Mouse (Mus musculus): ENCODE data around the gene Prim1. TPM values are rescaled to one million over a fixed set of nuclear protein-coding genes. Genes with fewer than 3 reads are reported as not detected.

Gene Prim1
- polyA plus RNA-seq, 1 experiment from 2014 or later, result 107 TPM

DNA sequence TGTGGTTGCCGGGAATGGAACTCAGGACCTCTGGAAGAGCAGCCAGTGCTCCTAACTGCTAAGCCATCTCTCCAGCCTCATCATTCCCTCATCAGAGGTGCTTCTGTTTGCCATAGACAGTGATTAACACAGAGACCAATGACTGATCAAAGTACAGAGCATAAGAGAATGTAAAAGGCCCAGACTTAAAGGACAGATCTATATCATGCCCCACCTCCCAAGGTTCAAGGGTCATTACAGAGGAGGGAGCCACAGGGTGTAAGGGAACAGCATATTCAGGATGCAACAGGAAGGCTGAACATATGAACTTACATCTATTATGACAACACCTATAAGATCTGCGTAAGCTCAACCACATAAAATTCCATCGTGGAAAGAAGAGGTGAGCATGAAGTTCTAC, 18.3 kb upstream of the Prim1 start:
- no peak for DNase-seq (ENCODE audit: low spot score, missing footprints)
- Histone ChIP-seq H3K36me3 (ENCODE audit: control insufficient read depth, insufficient read depth, low read length) (no peaks in the 10 kb centered on the region), H3K27me3 (ENCODE audit: control insufficient read depth, insufficient read depth, low read length) (no peaks in the 10 kb centered on the region), H3K27ac (ENCODE audit: low read depth, low read length) (no peak overlapping the region), H3K9me3 (ENCODE audit: control insufficient read depth, low read length) (no peaks in the 10 kb centered on the region), H3K4me3 (ENCODE audit: low read depth, low read length) (no peak overlapping the region), H3K4me1 (ENCODE audit: control insufficient read depth, insufficient read depth, low read length) (no peaks in the 10 kb centered on the region), H3K9ac (ENCODE audit: low read length) (no peak overlapping the region), H3K4me2 (no peak overlapping the region)
- 90% methylated on average over 3 of the region's 3 CpGs for WGBS
- no peak for ATAC-seq (ENCODE audit: low FRiP score)

DNA sequence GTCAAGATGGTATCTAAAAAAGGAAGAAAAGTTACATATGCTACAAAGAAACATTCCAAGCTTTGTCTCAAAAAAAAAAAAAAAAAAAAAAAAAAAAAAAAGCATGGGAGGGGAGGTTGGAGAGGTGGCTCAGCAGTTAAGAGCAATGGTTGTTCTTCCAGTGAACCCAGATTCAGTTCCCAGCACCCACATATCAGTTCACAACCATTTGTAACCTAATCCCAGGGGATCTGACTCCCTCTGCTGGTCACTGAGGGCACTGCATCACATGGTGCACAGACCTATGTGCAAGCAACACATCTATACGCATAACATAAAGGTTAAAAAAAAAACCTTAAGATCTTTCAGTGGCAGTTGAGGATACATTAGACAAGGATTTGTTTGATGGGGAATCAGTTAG, 16.7 kb upstream of the Prim1 start:
- no peak overlapping the region for H3K4me3 ChIP-seq (ENCODE audit: low read depth, low read length)
- no peaks in the 10 kb centered on the region for H3K9me3 ChIP-seq (ENCODE audit: control insufficient read depth, low read length)
- H3K36me3 ChIP-seq (ENCODE audit: control insufficient read depth, insufficient read depth, low read length), result no peaks in the 10 kb centered on the region
- DNase-seq (ENCODE audit: low spot score, missing footprints), result no peak
- no peak overlapping the region for H3K27ac ChIP-seq (ENCODE audit: low read depth, low read length)
- no peaks in the 10 kb centered on the region for H3K27me3 ChIP-seq (ENCODE audit: control insufficient read depth, insufficient read depth, low read length)
- no peak overlapping the region for H3K4me2 ChIP-seq
- H3K9ac ChIP-seq (ENCODE audit: low read length), result no peak overlapping the region
- WGBS, result 88% methylated on average over 1 of the region's 1 CpGs
- no peak for ATAC-seq (ENCODE audit: low FRiP score)
- H3K4me1 ChIP-seq (ENCODE audit: control insufficient read depth, insufficient read depth, low read length), result no peaks in the 10 kb centered on the region

DNA sequence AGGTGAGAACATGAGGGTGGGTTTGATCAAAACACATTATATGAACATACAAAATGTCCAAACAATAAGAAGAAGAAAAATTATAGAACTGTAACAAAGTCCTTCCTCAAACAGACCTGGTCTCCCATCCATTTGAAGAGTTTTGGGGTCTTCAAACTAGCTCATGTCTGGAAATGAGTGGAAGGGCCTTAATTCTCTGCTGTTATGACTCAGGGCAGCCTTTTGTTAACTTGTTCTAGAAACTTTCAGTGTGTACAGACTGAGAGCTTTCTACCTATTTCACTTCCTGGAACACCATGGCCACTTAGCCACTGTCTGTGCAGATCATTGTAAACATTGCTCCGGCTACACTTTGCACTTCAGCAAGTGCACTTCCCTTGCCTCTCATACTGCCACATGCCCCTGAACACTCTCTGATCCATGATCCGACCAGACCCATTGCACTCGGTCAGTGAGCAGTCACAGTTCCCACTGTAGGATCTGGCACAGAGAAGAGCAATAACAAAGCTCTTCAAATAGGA, 11.6 kb upstream of the Prim1 start:
- DNase-seq (ENCODE audit: low spot score, missing footprints) (no peak), ATAC-seq (ENCODE audit: low FRiP score) (no peak)
- no peaks in the 10 kb centered on the region for H3K4me1 ChIP-seq (ENCODE audit: control insufficient read depth, insufficient read depth, low read length)
- H3K9ac ChIP-seq (ENCODE audit: low read length), result no peak overlapping the region
- no peak overlapping the region for H3K27ac ChIP-seq (ENCODE audit: low read depth, low read length)
- H3K27me3 ChIP-seq (ENCODE audit: control insufficient read depth, insufficient read depth, low read length), result no peaks in the 10 kb centered on the region
- H3K9me3 ChIP-seq (ENCODE audit: control insufficient read depth, low read length), result no peaks in the 10 kb centered on the region
- no peak overlapping the region for H3K4me3 ChIP-seq (ENCODE audit: low read depth, low read length)
- no peak overlapping the region for H3K4me2 ChIP-seq
- 80% methylated on average over 3 of the region's 3 CpGs for WGBS
- H3K36me3 ChIP-seq (ENCODE audit: control insufficient read depth, insufficient read depth, low read length), result no peaks in the 10 kb centered on the region

DNA sequence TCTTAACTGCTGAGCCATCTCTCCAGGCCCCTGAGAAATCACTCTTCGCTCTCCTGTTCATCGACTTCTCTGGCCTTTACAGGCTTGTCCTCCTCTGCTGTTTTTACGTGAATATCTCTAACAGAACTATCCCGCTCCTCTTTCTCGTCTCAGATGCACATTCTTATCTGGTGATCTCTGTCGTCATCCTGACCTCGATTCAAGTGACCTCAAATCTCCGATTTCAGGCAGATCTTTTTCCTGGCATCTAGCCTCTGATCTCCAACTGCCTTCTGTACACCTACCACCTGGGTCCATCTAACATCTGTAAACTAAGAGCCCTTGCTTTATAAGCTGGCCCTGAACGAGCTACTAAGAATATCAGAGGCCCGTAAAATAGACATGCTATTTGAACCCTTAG, 10.1 kb upstream of the Prim1 start:
- Histone ChIP-seq H3K9ac (ENCODE audit: low read length) (no peak overlapping the region), H3K36me3 (ENCODE audit: control insufficient read depth, insufficient read depth, low read length) (no peaks in the 10 kb centered on the region), H3K9me3 (ENCODE audit: control insufficient read depth, low read length) (no peaks in the 10 kb centered on the region), H3K4me3 (ENCODE audit: low read depth, low read length) (no peak overlapping the region), H3K27me3 (ENCODE audit: control insufficient read depth, insufficient read depth, low read length) (no peaks in the 10 kb centered on the region), H3K27ac (ENCODE audit: low read depth, low read length) (no peak overlapping the region), H3K4me1 (ENCODE audit: control insufficient read depth, insufficient read depth, low read length) (no peaks in the 10 kb centered on the region), H3K4me2 (no peak overlapping the region)
- ATAC-seq (ENCODE audit: low FRiP score) (no peak), DNase-seq (ENCODE audit: low spot score, missing footprints) (no peak)
- WGBS, result 87% methylated on average over 10 of the region's 10 CpGs

DNA sequence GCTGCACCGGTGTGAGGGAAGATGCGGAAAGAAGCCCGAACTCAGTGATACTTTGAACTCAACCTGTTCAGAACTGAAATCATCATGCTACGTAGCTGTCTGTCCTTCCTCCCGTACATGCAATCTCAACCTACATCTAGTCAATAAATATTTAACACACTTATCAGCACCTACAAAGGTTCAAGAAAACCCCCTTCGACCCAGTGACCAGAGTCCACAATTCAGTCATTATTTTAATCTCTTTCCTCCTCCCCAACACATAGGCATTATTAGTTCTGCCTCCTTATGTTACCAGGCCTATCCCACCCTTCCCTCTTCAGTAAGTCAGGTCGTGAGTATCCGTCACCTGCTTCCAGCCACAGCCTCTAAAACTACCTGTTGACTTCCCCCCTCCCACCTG, 9.5 kb upstream of the Prim1 start:
- Histone ChIP-seq H3K27me3 (ENCODE audit: control insufficient read depth, insufficient read depth, low read length) (no peaks in the 10 kb centered on the region), H3K4me1 (ENCODE audit: control insufficient read depth, insufficient read depth, low read length) (no peaks in the 10 kb centered on the region), H3K27ac (ENCODE audit: low read depth, low read length) (no peak overlapping the region), H3K9ac (ENCODE audit: low read length) (no peak overlapping the region), H3K4me3 (ENCODE audit: low read depth, low read length) (no peak overlapping the region), H3K36me3 (ENCODE audit: control insufficient read depth, insufficient read depth, low read length) (no peaks in the 10 kb centered on the region), H3K9me3 (ENCODE audit: control insufficient read depth, low read length) (no peaks in the 10 kb centered on the region), H3K4me2 (no peak overlapping the region)
- DNase-seq (ENCODE audit: low spot score, missing footprints) (no peak), ATAC-seq (ENCODE audit: low FRiP score) (no peak)
- WGBS, result 90% methylated on average over 8 of the region's 8 CpGs

DNA sequence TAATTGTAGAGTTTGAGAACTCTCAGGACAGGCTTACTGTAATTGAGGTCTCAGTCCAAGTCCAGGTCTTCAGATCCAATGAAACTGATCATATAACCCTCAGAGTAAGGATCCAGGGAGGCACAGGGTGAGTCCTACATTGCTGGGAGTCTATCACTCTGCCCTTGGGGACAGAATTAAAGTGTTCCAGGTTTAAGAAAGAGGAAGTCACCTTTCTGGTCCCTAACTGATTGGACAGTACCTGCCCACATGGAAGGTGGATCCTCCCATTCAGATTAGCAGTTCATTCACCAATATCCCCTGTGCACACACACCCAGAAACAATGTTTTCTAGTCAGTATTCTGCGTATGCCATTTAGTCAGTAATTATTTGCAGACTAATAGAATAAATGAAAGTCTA, 7.5 kb upstream of the Prim1 start, which contains the start of gene Hsd17b6:
Hsd17b6 (minus strand) TSS at position 166 of the 400 bp plus-strand sequence.
- H3K36me3 ChIP-seq (ENCODE audit: control insufficient read depth, insufficient read depth, low read length), result no peaks in the 10 kb centered on the region
- no peak within 1 kb of the TSS for H3K4me3 ChIP-seq (ENCODE audit: low read depth, low read length)
- no peak for ATAC-seq (ENCODE audit: low FRiP score)
- no peak within 1 kb of the TSS for H3K27ac ChIP-seq (ENCODE audit: low read depth, low read length)
- H3K27me3 ChIP-seq (ENCODE audit: control insufficient read depth, insufficient read depth, low read length), result no peaks in the 10 kb centered on the region
- no peak within 1 kb of the TSS for H3K4me2 ChIP-seq
- no peaks in the 10 kb centered on the region for H3K4me1 ChIP-seq (ENCODE audit: control insufficient read depth, insufficient read depth, low read length)
- no peak for DNase-seq (ENCODE audit: low spot score, missing footprints)
- H3K9ac ChIP-seq (ENCODE audit: low read length), result no peak within 1 kb of the TSS
- no peaks in the 10 kb centered on the region for H3K9me3 ChIP-seq (ENCODE audit: control insufficient read depth, low read length)
- 94% methylated on average over 1 of the region's 1 CpGs for WGBS

DNA sequence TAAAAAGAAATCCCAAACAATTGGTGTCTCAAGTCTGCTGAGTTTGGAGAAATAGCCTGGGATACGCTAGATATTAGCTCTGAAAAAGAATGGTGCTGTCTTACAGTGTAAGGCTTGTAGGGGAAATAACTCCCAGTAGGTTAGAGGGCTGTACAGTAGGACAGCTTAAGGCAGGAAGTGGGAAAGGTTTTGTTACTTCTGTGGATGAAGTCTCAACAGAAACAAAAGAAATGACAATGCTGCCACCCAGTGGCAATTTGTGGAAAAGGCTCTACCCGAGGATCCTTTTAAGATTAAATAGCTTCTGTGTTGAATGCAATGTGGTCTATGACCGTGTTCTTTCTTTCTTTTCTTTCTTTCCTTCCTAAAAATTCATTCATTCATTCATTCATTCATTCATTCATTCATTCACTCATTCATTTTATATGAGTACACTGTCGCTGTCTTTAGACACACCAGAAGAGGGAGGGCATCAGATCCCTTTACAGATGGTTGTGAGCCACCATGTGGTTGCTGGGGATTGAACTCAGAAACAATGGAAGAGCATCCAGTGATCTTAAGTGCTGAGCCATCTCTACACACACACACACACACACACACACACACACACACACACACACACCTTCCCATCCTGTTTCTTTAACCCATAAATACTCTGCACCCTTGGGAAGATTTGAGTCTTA, 6.6 kb upstream of the Prim1 start:
- Histone ChIP-seq H3K9me3 (ENCODE audit: control insufficient read depth, low read length) (no peaks in the 10 kb centered on the region), H3K4me2 (no peak overlapping the region), H3K9ac (ENCODE audit: low read length) (no peak overlapping the region), H3K27ac (ENCODE audit: low read depth, low read length) (no peak overlapping the region), H3K27me3 (ENCODE audit: control insufficient read depth, insufficient read depth, low read length) (no peaks in the 10 kb centered on the region), H3K36me3 (ENCODE audit: control insufficient read depth, insufficient read depth, low read length) (no peaks in the 10 kb centered on the region), H3K4me3 (ENCODE audit: low read depth, low read length) (no peak overlapping the region), H3K4me1 (ENCODE audit: control insufficient read depth, insufficient read depth, low read length) (no peaks in the 10 kb centered on the region)
- ATAC-seq (ENCODE audit: low FRiP score) (peak; percentile 73), DNase-seq (ENCODE audit: low spot score, missing footprints) (peak; percentile 99)
- WGBS, result 11% methylated on average over 4 of the region's 4 CpGs

DNA sequence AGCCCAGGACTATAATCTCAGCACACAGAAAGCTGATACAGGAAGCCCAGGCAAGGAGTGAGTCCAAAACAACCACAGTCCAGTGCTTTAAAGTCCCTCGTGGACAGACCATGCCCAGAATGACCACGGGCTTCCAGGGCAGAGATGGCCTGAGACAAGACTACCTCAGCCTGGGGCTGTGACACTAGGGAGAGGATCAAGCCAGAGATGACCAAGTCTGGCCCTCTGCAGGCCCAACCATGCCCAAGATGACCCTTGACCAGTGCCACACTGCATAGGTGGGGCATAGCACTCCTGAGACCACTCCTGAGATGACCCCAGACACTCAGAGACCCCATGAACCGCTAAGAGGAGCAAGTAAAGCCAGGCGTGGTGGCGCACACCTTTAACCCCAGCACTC, 5.2 kb upstream of the Prim1 start:
- Histone ChIP-seq H3K27me3 (ENCODE audit: control insufficient read depth, insufficient read depth, low read length) (no peaks in the 10 kb centered on the region), H3K27ac (ENCODE audit: low read depth, low read length) (no peak overlapping the region), H3K36me3 (ENCODE audit: control insufficient read depth, insufficient read depth, low read length) (no peaks in the 10 kb centered on the region), H3K4me1 (ENCODE audit: control insufficient read depth, insufficient read depth, low read length) (no peaks in the 10 kb centered on the region), H3K9ac (ENCODE audit: low read length) (no peak overlapping the region), H3K4me3 (ENCODE audit: low read depth, low read length) (no peak overlapping the region), H3K4me2 (no peak overlapping the region), H3K9me3 (ENCODE audit: control insufficient read depth, low read length) (no peaks in the 10 kb centered on the region)
- DNase-seq (ENCODE audit: low spot score, missing footprints), result no peak
- ATAC-seq (ENCODE audit: low FRiP score), result no peak
- WGBS, result 88% methylated on average over 5 of the region's 5 CpGs

DNA sequence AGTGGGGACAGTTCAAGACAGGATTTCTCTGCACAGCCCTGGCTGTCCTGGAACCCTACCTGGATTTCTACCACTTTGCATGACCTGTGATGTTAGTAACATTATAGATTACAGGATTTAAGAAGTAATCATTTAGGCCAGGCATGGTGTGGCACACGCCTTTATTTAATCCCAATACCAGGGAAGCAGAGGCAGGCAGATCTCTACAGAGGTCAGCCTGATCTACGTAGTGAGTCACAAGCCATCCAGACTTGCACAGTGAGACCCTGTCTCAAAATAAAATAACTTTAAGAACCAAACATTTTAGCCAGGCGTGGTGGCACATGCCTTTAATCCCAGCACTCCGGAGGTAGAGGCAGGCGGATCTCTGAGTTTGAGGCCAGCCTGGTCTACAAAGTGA, 7.2 kb downstream of the Prim1 start:
- ATAC-seq (ENCODE audit: low FRiP score), result no peak
- WGBS, result 95% methylated on average over 5 of the region's 5 CpGs
- Histone ChIP-seq H3K9ac (ENCODE audit: low read length) (no peak overlapping the region), H3K27ac (ENCODE audit: low read depth, low read length) (no peak overlapping the region), H3K9me3 (ENCODE audit: control insufficient read depth, low read length) (no peaks in the 10 kb centered on the region), H3K4me1 (ENCODE audit: control insufficient read depth, insufficient read depth, low read length) (no peaks in the 10 kb centered on the region), H3K36me3 (ENCODE audit: control insufficient read depth, insufficient read depth, low read length) (peaks cover 29% of the 10 kb centered on the region; the same call in 1 of the 2 replicates), H3K4me2 (no peak overlapping the region), H3K27me3 (ENCODE audit: control insufficient read depth, insufficient read depth, low read length) (no peaks in the 10 kb centered on the region), H3K4me3 (ENCODE audit: low read depth, low read length) (no peak overlapping the region)
- peak; percentile 56 for DNase-seq (ENCODE audit: low spot score, missing footprints)
